In genomic region chr5:77114817-77115731, GRCm38 (mm10) we compare ENCODE assay signal across 10 mouse cellular contexts. TPM values are rescaled to one million over a fixed set of nuclear protein-coding genes. Genes with fewer than 3 reads are reported as not detected.
A peak's percentile ranks its signal among the peaks of the same experiment; 100 is the strongest.
DNase-seq lines count a peak whose midpoint lies in the region; ATAC-seq and TF ChIP-seq lines count a peak whose summit lies in the region.
"Had no signal": no experiment of that assay in that cellular context is flagged by ENCODE, and none has a peak within 500 bp of the region (broad histone marks: within the 10 kb centered on the region; RNA-seq: fewer than 3 reads in every experiment).

TSS of gene Hopx (minus strand) at chr5:77115121.

- WGBS in spleen, adult 2 months: 67% methylated on average over 33 of the region's 33 CpGs
- 41% methylated on average over 33 of the region's 33 CpGs for WGBS in forebrain, embryonic 11.5 days
- WGBS in heart, embryonic 11.5 days (ENCODE audit: insufficient replicate concordance): 30% methylated on average over 33 of the region's 33 CpGs
- 45% methylated on average over 33 of the region's 33 CpGs for WGBS in kidney, adult 2 months
- WGBS in limb, embryonic 10.5 days: 57% methylated on average over 33 of the region's 33 CpGs

- no peak within 1 kb of the TSS for H3K4me3 ChIP-seq in spleen, adult 2 months (ENCODE audit: extremely low read depth, insufficient read depth, insufficient read length)
- no peak within 1 kb of the TSS for H3K4me3 ChIP-seq in forebrain, embryonic 11.5 days (ENCODE audit: low read depth, low read length)
- peak within 1 kb of the TSS; percentile 46 for H3K4me3 ChIP-seq in heart, embryonic 11.5 days (ENCODE audit: low read depth, low read length)
- H3K4me3 ChIP-seq in kidney, adult 2 months (ENCODE audit: insufficient read depth, low read depth, low read length): no peak within 1 kb of the TSS
- no peak within 1 kb of the TSS; the same call in 1 of the 2 replicates for H3K4me3 ChIP-seq in limb, embryonic 10.5 days

- no peaks in the 10 kb centered on the region for H3K9me3 ChIP-seq in forebrain, embryonic 11.5 days (ENCODE audit: control insufficient read depth, low read length)
- H3K9me3 ChIP-seq in heart, embryonic 11.5 days (replicated peaks; ENCODE audit: control insufficient read depth, low read length): no peaks in the 10 kb centered on the region
- no peaks in the 10 kb centered on the region for H3K9me3 ChIP-seq in limb, embryonic 10.5 days (replicated peaks)
- H3K9me3 ChIP-seq: G1E had no signal

- DNase-seq in spleen, adult 2 months (ENCODE audit: low read depth in 1 of 2, low spot score in 2 of 2): no peak
- DNase-seq in spleen, postnatal 4 days (ENCODE audit: low spot score in 2 of 2): no peak
- no peak for DNase-seq in forebrain, embryonic 11.5 days (ENCODE audit: low spot score)
- DNase-seq in kidney, adult 2 months: peak; percentile 91
- DNase-seq in limb, embryonic 10.5 days (ENCODE audit: low spot score): no peak
- DNase-seq in ovary, postnatal 14 days (ENCODE audit: low spot score): peak; percentile 77
- DNase-seq in embryo, embryonic 9.5 days (ENCODE audit: extremely low spot score): no peak

- H3K9ac ChIP-seq in forebrain, embryonic 11.5 days (ENCODE audit: low read length): no peak within 1 kb of the TSS
- peak within 1 kb of the TSS; percentile 74 for H3K9ac ChIP-seq in heart, embryonic 11.5 days (ENCODE audit: low read depth, low read length)
- H3K9ac ChIP-seq: liver, embryonic 14.5 days had no signal

- no peak for ATAC-seq in forebrain, embryonic 11.5 days (replicated peaks; ENCODE audit: low FRiP score)
- ATAC-seq in heart, embryonic 11.5 days (replicated peaks; ENCODE audit: insufficient number of reproducible peaks, low FRiP score, low TSS enrichment): peak; percentile 66

- peak within 1 kb of the TSS; percentile 9; the same call in 1 of the 2 replicates for H3K4me2 ChIP-seq in forebrain, embryonic 11.5 days (ENCODE audit: low read depth, low read length, severe bottlenecking)
- peak within 1 kb of the TSS; percentile 62 for H3K4me2 ChIP-seq in heart, embryonic 11.5 days

- no peak for TF ChIP-seq CTCF in spleen, adult 2 months (IDR thresholded peaks at IDR 0.05; ENCODE audit: extremely low read depth, insufficient read depth, insufficient read length, insufficient replicate concordance)
- no peak for TF ChIP-seq CTCF in kidney, adult 2 months (conservative IDR thresholded peaks at IDR 0.05; ENCODE audit: insufficient read depth, insufficient read length, low read depth, low read length)

- H3K27ac ChIP-seq in spleen, adult 2 months (ENCODE audit: insufficient read depth, low read length): no peak within 1 kb of the TSS
- no peak within 1 kb of the TSS for H3K27ac ChIP-seq in forebrain, embryonic 11.5 days (ENCODE audit: low read depth, low read length)
- H3K27ac ChIP-seq in heart, embryonic 11.5 days (ENCODE audit: low read depth, low read length): peak within 1 kb of the TSS; percentile 94
- H3K27ac ChIP-seq in kidney, adult 2 months (ENCODE audit: insufficient read depth, low read depth, low read length): no peak within 1 kb of the TSS
- peak within 1 kb of the TSS; percentile 46; the same call in 1 of the 2 replicates for H3K27ac ChIP-seq in limb, embryonic 10.5 days
- H3K27ac ChIP-seq: liver, embryonic 14.5 days had no signal

- H3K4me1 ChIP-seq in spleen, adult 2 months (ENCODE audit: control insufficient read depth, insufficient read depth, insufficient read length): no peaks in the 10 kb centered on the region
- peaks cover 9% of the 10 kb centered on the region for H3K4me1 ChIP-seq in forebrain, embryonic 11.5 days (replicated peaks; ENCODE audit: control insufficient read depth, insufficient read depth, low read length)
- H3K4me1 ChIP-seq in heart, embryonic 11.5 days (ENCODE audit: control insufficient read depth, insufficient read depth, low read length): peaks cover 21% of the 10 kb centered on the region
- H3K4me1 ChIP-seq in kidney, adult 2 months (ENCODE audit: control insufficient read depth, insufficient read depth, low read length): no peaks in the 10 kb centered on the region
- H3K4me1 ChIP-seq in limb, embryonic 10.5 days: peaks cover 32% of the 10 kb centered on the region

- no peak for TF ChIP-seq POLR2A in spleen, adult 2 months (IDR thresholded peaks at IDR 0.05; ENCODE audit: low read depth, low read length)
- no peak for TF ChIP-seq POLR2A in kidney, adult 2 months (IDR thresholded peaks at IDR 0.05; ENCODE audit: low read depth, low read length)

- no peaks in the 10 kb centered on the region for H3K27me3 ChIP-seq in spleen, adult 2 months (ENCODE audit: control insufficient read depth, insufficient read depth, low read length)
- H3K27me3 ChIP-seq in forebrain, embryonic 11.5 days (ENCODE audit: control insufficient read depth, insufficient read depth, low read length): peaks cover 54% of the 10 kb centered on the region
- H3K27me3 ChIP-seq in heart, embryonic 11.5 days (ENCODE audit: control insufficient read depth, insufficient read depth, low read length): no peaks in the 10 kb centered on the region
- no peaks in the 10 kb centered on the region for H3K27me3 ChIP-seq in kidney, adult 2 months (replicated peaks; ENCODE audit: control insufficient read depth, insufficient read depth, low read length)
- H3K27me3 ChIP-seq in limb, embryonic 10.5 days (ENCODE audit: low read depth, poor library complexity, severe bottlenecking): peaks cover 4% of the 10 kb centered on the region; the same call in 1 of the 2 replicates

- no peaks in the 10 kb centered on the region for H3K36me3 ChIP-seq in spleen, adult 2 months (ENCODE audit: control insufficient read depth, insufficient read depth, low read length)
- no peaks in the 10 kb centered on the region for H3K36me3 ChIP-seq in forebrain, embryonic 11.5 days (ENCODE audit: control insufficient read depth, insufficient read depth, low read length)
- H3K36me3 ChIP-seq in heart, embryonic 11.5 days (ENCODE audit: control insufficient read depth, insufficient read depth, low read length): no peaks in the 10 kb centered on the region
- H3K36me3 ChIP-seq in kidney, adult 2 months (ENCODE audit: control insufficient read depth, insufficient read depth, low read length): no peaks in the 10 kb centered on the region
- no peaks in the 10 kb centered on the region for H3K36me3 ChIP-seq in limb, embryonic 10.5 days
- H3K36me3 ChIP-seq: G1E had no signal

RNA-seq across cellular contexts. Expression of gene Hopx, which starts in this region (rescaled TPM):
- 18.2 and 26.1 TPM in 2 replicates for polyA plus RNA-seq in spleen, adult 2 months (2012; rRNA removed)
- 0.63 and 0.87 TPM in 2 replicates for polyA plus RNA-seq in forebrain, embryonic 11.5 days (2014; fragmentation: Nextera tagmentation; extraction: Ambion mirVana)
- 13.0 and 19.7 TPM in 2 replicates for polyA plus RNA-seq in heart, embryonic 11.5 days (2014; fragmentation: Nextera tagmentation; extraction: Ambion mirVana)
- 14.2 and 18.4 TPM in 2 replicates for polyA plus RNA-seq in kidney, adult 2 months (2012; rRNA removed)
- not detected in 2 replicates for polyA plus RNA-seq in limb, embryonic 10.5 days (2016; fragmentation: Nextera tagmentation; extraction: Ambion mirVana)
- polyA plus RNA-seq: G1E had no signal

Comparison
In these comparisons a context has a peak if more than half of its experiments do, and no peak if none do; other contexts are left out.
1. DNase-seq: peak in kidney, adult 2 months (single experiment) and ovary, postnatal 14 days (single experiment); none in spleen, adult 2 months (0 of 2), spleen, postnatal 4 days (0 of 2), forebrain, embryonic 11.5 days (single experiment), limb, embryonic 10.5 days (single experiment) and embryo, embryonic 9.5 days (single experiment).
2. H3K27ac ChIP-seq: peak in heart, embryonic 11.5 days (single experiment) and limb, embryonic 10.5 days (single experiment); none in spleen, adult 2 months (single experiment), forebrain, embryonic 11.5 days (single experiment) and kidney, adult 2 months (single experiment).